In genomic region chr2:120068555-120069465, GRCm38 (mm10) we compare ENCODE assay signal across 8 mouse cellular contexts. TPM values are rescaled to one million over a fixed set of nuclear protein-coding genes. Genes with fewer than 3 reads are reported as not detected.
A peak's percentile ranks its signal among the peaks of the same experiment; 100 is the strongest.
DNase-seq lines count a peak whose midpoint lies in the region; ATAC-seq and TF ChIP-seq lines count a peak whose summit lies in the region.

No protein-coding gene starts in this region.

- no peaks in the 10 kb centered on the region for H3K9me3 ChIP-seq in heart, postnatal 0 days (replicated peaks; ENCODE audit: control insufficient read depth, low read length)
- no peaks in the 10 kb centered on the region for H3K9me3 ChIP-seq in embryonic facial prominence, embryonic 12.5 days
- no peaks in the 10 kb centered on the region for H3K9me3 ChIP-seq in lung, embryonic 16.5 days (ENCODE audit: control insufficient read depth, low read length)

- WGBS in heart, postnatal 0 days, result 46% methylated on average over 16 of the region's 16 CpGs
- WGBS in embryonic facial prominence, embryonic 12.5 days, result 43% methylated on average over 16 of the region's 16 CpGs
- WGBS in lung, embryonic 16.5 days, result 39% methylated on average over 16 of the region's 16 CpGs

- no peak overlapping the region for H3K4me2 ChIP-seq in heart, postnatal 0 days (ENCODE audit: low read depth, low read length)
- no peak overlapping the region for H3K4me2 ChIP-seq in embryonic facial prominence, embryonic 12.5 days (replicated peaks)
- no peak overlapping the region for H3K4me2 ChIP-seq in lung, embryonic 16.5 days (ENCODE audit: low read depth, low read length)

- no peak for TF ChIP-seq EP300 in heart, postnatal 0 days (IDR thresholded peaks at IDR 0.05; ENCODE audit: low read depth)

- no peaks in the 10 kb centered on the region for H3K36me3 ChIP-seq in heart, postnatal 0 days (replicated peaks; ENCODE audit: control insufficient read depth, insufficient read depth, low read length)
- no peaks in the 10 kb centered on the region for H3K36me3 ChIP-seq in embryonic facial prominence, embryonic 12.5 days
- H3K36me3 ChIP-seq in lung, embryonic 16.5 days (ENCODE audit: control insufficient read depth, insufficient read depth, low read length), result no peaks in the 10 kb centered on the region

- no peak for DNase-seq in heart, postnatal 0 days (ENCODE audit: low spot score)
- no peak for DNase-seq in heart, adult 11 months
- DNase-seq in R1 (ENCODE audit: low read depth, low spot score), result peak; percentile 53
- peak; percentile 47 for DNase-seq in induced T-regulatory cell, adult 2 months (ENCODE audit: low read depth)
- peak; percentile 69 for DNase-seq in retina, postnatal 1 day
- no peak for DNase-seq in heart, adult 9 months (ENCODE audit: low spot score in 2 of 2)

- no peak overlapping the region for H3K4me3 ChIP-seq in heart, postnatal 0 days (ENCODE audit: low read depth, low read length)
- H3K4me3 ChIP-seq in embryonic facial prominence, embryonic 12.5 days, result no peak overlapping the region
- no peak overlapping the region for H3K4me3 ChIP-seq in lung, embryonic 16.5 days (ENCODE audit: low read length)

- no peak overlapping the region for H3K27ac ChIP-seq in heart, postnatal 0 days (ENCODE audit: low read depth)
- 0 out of 2 replicates have a peak overlapping the region, but pooled peaks have one; percentile 17 for H3K27ac ChIP-seq in embryonic facial prominence, embryonic 12.5 days
- H3K27ac ChIP-seq in lung, embryonic 16.5 days (ENCODE audit: low read length), result no peak overlapping the region

- peak; percentile 38; the same call in 1 of the 2 replicates for ATAC-seq in heart, postnatal 0 days (ENCODE audit: insufficient read depth, low read depth)
- ATAC-seq in embryonic facial prominence, embryonic 12.5 days (ENCODE audit: insufficient number of reproducible peaks, insufficient read depth, low FRiP score, low TSS enrichment), result peak; percentile 56
- peak; percentile 45; the same call in 1 of the 2 replicates for ATAC-seq in lung, embryonic 16.5 days (ENCODE audit: low read depth)

- peak; percentile 81 for TF ChIP-seq CTCF in heart, postnatal 0 days (IDR thresholded peaks at IDR 0.05; ENCODE audit: low read depth)

- H3K4me1 ChIP-seq in heart, postnatal 0 days (ENCODE audit: control insufficient read depth, insufficient read depth), result no peaks in the 10 kb centered on the region; the same call in 1 of the 2 replicates
- no peaks in the 10 kb centered on the region; the same call in 1 of the 2 replicates for H3K4me1 ChIP-seq in embryonic facial prominence, embryonic 12.5 days
- H3K4me1 ChIP-seq in lung, embryonic 16.5 days (replicated peaks; ENCODE audit: control insufficient read depth, insufficient read depth, low read length), result no peaks in the 10 kb centered on the region

- H3K27me3 ChIP-seq in heart, postnatal 0 days (ENCODE audit: control insufficient read depth, insufficient read depth, low read length), result peaks cover 3% of the 10 kb centered on the region; the same call in 1 of the 2 replicates
- peaks cover 9% of the 10 kb centered on the region; the same call in 1 of the 2 replicates for H3K27me3 ChIP-seq in embryonic facial prominence, embryonic 12.5 days
- no peaks in the 10 kb centered on the region for H3K27me3 ChIP-seq in lung, embryonic 16.5 days (ENCODE audit: control insufficient read depth, insufficient read depth, low read depth, low read length)

- no peak overlapping the region for H3K9ac ChIP-seq in heart, postnatal 0 days (replicated peaks; ENCODE audit: low read depth, low read length)
- no peak overlapping the region for H3K9ac ChIP-seq in embryonic facial prominence, embryonic 12.5 days
- no peak overlapping the region for H3K9ac ChIP-seq in lung, embryonic 16.5 days (ENCODE audit: low read length)

RNA-seq across cellular contexts. Expression of gene Pla2g4b, which starts 35.6 kb away (rescaled TPM):
- 8.0 TPM in 1 of 2 replicates, not detected in the other for total RNA-seq in heart, postnatal 0 days (2014; rRNA removed; ENCODE audit: low replicate concordance)
- polyA plus RNA-seq in heart, postnatal 0 days (2015; fragmentation: Nextera tagmentation; extraction: Ambion mirVana), result 0.20 and 0.37 TPM in 2 replicates
- 2.4 and 3.7 TPM in 2 replicates for polyA plus RNA-seq in embryonic facial prominence, embryonic 12.5 days (2016; fragmentation: Nextera tagmentation; extraction: Ambion mirVana)
- polyA plus RNA-seq in lung, embryonic 16.5 days (2015; fragmentation: Nextera tagmentation; extraction: Ambion mirVana), result 1.1 and 1.4 TPM in 2 replicates

RNA-seq across cellular contexts. Expression of gene Gm28042, which starts 41.5 kb away (rescaled TPM):
- 0.12 and 18.7 TPM in 2 replicates for total RNA-seq in heart, postnatal 0 days (2014; rRNA removed; ENCODE audit: low replicate concordance)
- polyA plus RNA-seq in heart, postnatal 0 days (2015; fragmentation: Nextera tagmentation; extraction: Ambion mirVana), result 0.74 and 1.4 TPM in 2 replicates
- polyA plus RNA-seq in embryonic facial prominence, embryonic 12.5 days (2016; fragmentation: Nextera tagmentation; extraction: Ambion mirVana), result 6.1 and 6.4 TPM in 2 replicates
- polyA plus RNA-seq in lung, embryonic 16.5 days (2015; fragmentation: Nextera tagmentation; extraction: Ambion mirVana), result 2.3 and 4.3 TPM in 2 replicates

RNA-seq across cellular contexts. Expression of gene Jmjd7, which starts 41.5 kb away (rescaled TPM):
- total RNA-seq in heart, postnatal 0 days (2014; rRNA removed; ENCODE audit: low replicate concordance), result 8.5 and 14.1 TPM in 2 replicates
- polyA plus RNA-seq in heart, postnatal 0 days (2015; fragmentation: Nextera tagmentation; extraction: Ambion mirVana), result 18.0 and 20.3 TPM in 2 replicates
- 19.0 and 24.1 TPM in 2 replicates for polyA plus RNA-seq in embryonic facial prominence, embryonic 12.5 days (2016; fragmentation: Nextera tagmentation; extraction: Ambion mirVana)
- 21.2 and 22.9 TPM in 2 replicates for polyA plus RNA-seq in lung, embryonic 16.5 days (2015; fragmentation: Nextera tagmentation; extraction: Ambion mirVana)

Comparison
In these comparisons a context has a peak if more than half of its experiments do, and no peak if none do; other contexts are left out.
1. DNase-seq: peak in R1 (single experiment), induced T-regulatory cell, adult 2 months (single experiment) and retina, postnatal 1 day (single experiment); none in heart, postnatal 0 days (single experiment), heart, adult 11 months (single experiment) and heart, adult 9 months (0 of 2).
2. Peak in every context shown above with its lines, with median percentiles within 50 percentile points of each other: ATAC-seq.